Mouse (Mus musculus) left cerebral cortex, postnatal 36 days (tissue): Measurements from ENCODE around the gene Pknox2. TPM values are rescaled to one million over a fixed set of nuclear protein-coding genes. Genes with fewer than 3 reads are reported as not detected.

Source experiments
- DNase-seq, 2 experiments: peaks; one replicate each; pipeline ENCODE4 v3.0.0; 2021 to 2022; ENCODE audit warnings: low spot score in 2 of 2, mixed read lengths in 1 of 2
- intact Hi-C: fragments of 180-260 bp; cut with DNase I; formaldehyde crosslinking; loops from one replicate; pipeline ENCODE4 v1.15.1; 2025
- total RNA-seq, 2 experiments: library from RNA; stranded (reverse); gene quantifications; 2 replicates each; pipeline ENCODE4 v1.2.3; 2021

The Pknox2 gene
- total RNA-seq, 2 experiments from 2014 or later, result 68.3 to 92.3 TPM

DNA sequence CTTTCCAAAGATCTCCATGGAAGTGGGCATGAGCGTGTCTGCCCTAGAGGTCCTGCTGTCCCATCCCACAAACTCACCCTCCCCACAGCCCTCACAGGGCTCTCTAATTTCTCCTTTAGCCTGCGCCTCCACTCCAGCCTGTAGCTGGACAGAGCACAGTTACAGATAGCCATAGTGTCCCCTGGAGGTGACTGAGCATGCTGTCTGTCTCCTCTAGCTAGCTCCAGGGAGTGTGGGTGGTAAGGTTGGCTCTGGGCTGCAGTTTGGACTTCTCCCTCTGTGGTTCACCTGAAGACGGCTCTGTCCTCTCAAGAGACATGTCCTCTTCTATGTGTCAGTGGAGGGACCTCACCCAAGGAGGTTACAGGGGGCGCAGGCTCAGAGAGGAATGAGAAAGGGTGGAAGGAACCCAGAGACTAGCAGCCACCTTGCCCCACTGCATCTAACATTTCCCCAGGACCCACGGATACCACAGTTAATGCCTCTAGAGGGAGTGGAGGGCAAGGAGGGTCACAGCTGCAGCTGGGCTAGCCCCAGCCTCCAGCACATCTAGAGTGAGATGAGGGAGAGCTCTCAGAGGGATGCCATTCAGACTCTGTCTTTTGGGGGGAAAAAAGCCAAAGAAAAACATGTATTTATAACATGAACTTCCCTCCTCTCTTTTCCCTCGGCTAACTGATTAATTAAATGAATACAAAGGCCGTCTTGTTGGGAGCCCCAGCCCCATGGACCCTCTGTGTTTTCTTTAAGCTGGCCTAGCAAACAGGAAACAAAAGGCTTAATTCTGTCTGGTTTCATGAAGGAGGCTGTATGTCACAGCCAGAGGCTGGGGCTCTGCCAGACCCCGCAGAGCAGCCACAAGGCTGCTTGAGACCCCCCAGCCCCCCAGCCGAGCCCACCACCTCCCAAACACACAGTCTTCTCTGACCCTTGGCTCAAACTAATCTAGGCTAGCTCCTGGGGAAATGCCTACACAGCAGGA is 32.6 kb downstream of the Pknox2 start:
- intact Hi-C loops, result no loop called here
- DNase-seq, result no peak

DNA sequence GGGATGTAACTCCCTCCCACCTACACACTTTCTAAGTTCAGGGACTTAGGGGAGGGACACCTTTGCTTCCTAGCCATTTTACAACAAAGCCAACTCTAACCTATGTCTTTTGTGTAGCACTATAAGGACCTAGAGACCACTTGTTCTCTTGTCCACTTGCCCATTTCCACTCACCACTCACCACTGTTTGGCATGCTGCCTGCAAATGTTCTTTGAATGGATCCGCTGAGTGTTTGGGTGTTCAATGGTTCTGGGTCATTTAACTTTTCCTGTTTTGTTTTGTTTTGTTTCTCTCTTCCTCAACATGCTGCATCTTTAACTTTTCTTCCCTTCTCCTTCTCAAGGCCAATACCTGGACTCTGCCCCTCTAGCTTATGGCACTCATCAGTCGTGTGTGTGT is 39.7 kb downstream of the Pknox2 start:
- intact Hi-C loops, result no loop called here
- no peak for DNase-seq

DNA sequence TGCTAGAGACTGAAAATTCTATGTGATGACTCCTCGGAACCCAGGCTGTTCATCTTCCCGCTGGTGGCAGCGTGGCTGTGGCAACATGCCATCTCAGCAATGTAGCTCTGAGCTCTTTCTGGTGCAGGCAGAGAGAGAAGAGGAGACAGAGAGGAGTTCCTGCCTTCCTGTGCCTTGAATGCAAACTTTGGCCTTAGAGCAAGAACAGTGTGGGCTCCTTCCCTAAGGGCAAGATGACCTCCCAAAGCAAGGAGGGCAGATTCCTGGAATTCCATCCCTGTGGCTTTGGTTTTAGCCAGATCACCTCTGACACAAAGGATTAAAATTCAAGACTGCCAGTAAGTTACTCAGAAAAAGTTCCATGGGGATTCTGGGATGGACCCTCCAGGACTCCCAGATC is 40.4 kb downstream of the Pknox2 start:
- intact Hi-C loops, result no loop called here
- DNase-seq, result no peak

- intact Hi-C loops, result no loop called here
- no peak for DNase-seq
These were observed 43.0 kb downstream of the Pknox2 start for GRCm38 (mm10) chr9:37104249-37104648.

- no peak for DNase-seq
- intact Hi-C loops, result no loop called here
These were observed 43.4 kb downstream of the Pknox2 start for GRCm38 (mm10) chr9:37103778-37104177.

DNA sequence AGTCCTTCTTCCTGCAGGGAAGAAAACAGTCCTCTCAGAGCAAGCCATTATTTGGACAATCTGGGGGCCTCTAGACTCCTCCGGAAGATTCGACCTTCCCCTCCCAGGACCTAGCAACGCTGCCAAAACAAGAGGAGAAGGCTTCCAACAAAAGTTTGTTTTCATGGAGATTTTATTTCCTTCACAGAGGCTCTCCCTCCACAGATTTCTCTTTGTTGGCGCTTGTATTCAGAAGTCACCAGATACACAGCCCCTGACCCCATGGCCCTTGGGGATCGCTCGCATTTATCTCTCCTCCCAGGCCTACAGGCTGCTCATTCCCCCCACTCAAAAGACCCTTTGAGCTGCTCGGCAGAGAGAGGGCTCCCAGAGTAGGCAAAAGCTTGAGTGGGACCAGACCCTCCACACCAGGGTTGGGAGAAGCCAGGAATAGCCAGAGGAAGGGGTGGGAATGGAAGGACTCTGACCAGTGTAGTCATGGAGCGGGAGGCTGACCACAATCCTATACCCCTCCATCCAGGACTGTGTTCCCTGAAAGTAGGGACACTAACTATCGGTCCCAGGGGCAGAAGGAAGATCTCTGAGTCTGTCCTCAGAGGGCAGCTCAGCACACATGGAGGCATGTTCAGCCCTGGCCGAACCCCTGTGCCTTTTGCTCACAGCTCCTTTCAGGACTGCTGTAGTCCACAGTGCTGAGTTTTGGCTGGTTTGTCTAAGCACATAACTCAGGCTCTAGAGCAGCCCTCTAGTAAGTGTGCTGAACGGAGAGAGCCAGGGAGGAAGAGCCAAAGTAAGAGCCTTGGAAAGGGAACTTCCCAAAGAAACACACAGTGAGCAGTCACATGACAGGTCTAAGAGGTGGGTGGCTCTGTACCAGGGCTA is 45.9 kb downstream of the Pknox2 start:
- no peak for DNase-seq
- intact Hi-C loops, result no loop called here

GRCm38 (mm10) chr9:37099595-37099994 is 47.6 kb downstream of the Pknox2 start:
- intact Hi-C loops, result no loop called here
- no peak for DNase-seq

DNA sequence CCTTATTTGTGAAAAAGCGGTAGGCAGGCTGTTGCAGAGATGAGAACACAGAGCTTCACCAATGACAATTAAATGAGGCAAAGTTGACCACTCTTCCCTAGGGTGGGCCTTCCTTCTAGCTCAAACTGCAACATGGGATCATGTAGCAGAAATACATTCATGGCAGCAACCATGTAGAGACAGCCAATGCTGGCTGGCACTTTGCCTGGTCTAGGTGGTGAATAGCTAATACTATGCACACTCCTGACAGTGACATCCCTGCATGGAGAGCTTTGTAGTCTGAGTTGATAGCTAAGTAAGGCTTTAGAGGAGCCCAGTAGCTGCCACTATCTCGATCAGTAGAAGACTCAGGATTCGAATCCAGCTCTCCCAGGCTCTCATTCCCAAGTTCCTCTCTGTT is 48.6 kb downstream of the Pknox2 start:
- DNase-seq, result no peak
- intact Hi-C loops, result no loop called here

DNA sequence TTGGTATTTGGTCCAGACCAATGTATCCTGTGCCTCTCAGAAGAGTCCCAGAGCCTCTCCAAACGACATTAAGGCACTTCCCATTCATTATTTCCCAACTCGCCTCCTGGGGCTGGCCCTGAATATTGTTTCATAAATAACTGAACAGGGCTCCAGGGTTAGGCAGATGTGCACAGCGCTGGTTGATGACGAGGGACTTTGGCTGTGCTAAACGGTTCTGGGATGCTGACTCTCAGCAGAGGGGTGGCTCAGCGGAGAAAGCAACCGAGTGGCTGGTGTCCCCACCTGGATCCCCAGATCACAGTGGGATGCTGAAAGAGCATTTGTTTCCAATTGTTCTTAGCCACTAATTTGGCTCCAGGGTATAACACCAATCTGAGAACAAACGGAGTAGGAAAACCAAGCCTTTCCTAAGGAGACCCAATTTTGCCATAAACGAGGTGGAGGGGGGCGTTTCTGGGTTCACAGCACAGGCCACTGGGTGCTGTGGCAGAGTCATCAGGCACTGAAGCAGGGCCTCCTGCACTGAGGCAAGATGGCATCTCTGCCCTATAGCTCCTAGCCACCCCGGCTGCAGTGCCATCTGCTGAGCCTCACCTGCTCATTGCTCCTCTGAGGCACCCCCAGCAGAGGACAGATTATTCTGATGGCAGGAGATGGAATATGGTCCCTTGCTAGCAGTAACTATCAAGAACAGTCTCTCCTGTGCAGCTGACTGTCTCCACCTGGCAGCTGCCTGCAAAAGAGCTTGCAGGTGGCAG is 52.8 kb downstream of the Pknox2 start:
- intact Hi-C loops, result no loop called here
- DNase-seq, result no peak

- DNase-seq, result no peak
- intact Hi-C loops, result no loop called here
These were observed 54.1 kb downstream of the Pknox2 start for GRCm38 (mm10) chr9:37093086-37093485.

GRCm38 (mm10) chr9:37089894-37090652 is 57.1 kb downstream of the Pknox2 start:
- intact Hi-C loops, result no loop called here
- DNase-seq, result no peak

- intact Hi-C loops, result no loop called here
- DNase-seq, result no peak
These were observed 61.8 kb downstream of the Pknox2 start for GRCm38 (mm10) chr9:37085370-37085769.

GRCm38 (mm10) chr9:37082246-37082645 is 65.0 kb downstream of the Pknox2 start:
- DNase-seq, result no peak
- intact Hi-C loops, result no loop called here

GRCm38 (mm10) chr9:37080309-37080708 is 66.9 kb downstream of the Pknox2 start:
- no peak for DNase-seq
- intact Hi-C loops, result no loop called here

GRCm38 (mm10) chr9:37077063-37077418 is 70.2 kb downstream of the Pknox2 start:
- no peak for DNase-seq
- intact Hi-C loops, result no loop called here

- intact Hi-C loops, result no loop called here
- peak in 1 of 2 experiments; percentile 49 for DNase-seq
These were observed 70.7 kb downstream of the Pknox2 start for GRCm38 (mm10) chr9:37076386-37077062.

GRCm38 (mm10) chr9:37075903-37076302 is 71.3 kb downstream of the Pknox2 start:
- intact Hi-C loops, result no loop called here
- DNase-seq, result no peak

DNA sequence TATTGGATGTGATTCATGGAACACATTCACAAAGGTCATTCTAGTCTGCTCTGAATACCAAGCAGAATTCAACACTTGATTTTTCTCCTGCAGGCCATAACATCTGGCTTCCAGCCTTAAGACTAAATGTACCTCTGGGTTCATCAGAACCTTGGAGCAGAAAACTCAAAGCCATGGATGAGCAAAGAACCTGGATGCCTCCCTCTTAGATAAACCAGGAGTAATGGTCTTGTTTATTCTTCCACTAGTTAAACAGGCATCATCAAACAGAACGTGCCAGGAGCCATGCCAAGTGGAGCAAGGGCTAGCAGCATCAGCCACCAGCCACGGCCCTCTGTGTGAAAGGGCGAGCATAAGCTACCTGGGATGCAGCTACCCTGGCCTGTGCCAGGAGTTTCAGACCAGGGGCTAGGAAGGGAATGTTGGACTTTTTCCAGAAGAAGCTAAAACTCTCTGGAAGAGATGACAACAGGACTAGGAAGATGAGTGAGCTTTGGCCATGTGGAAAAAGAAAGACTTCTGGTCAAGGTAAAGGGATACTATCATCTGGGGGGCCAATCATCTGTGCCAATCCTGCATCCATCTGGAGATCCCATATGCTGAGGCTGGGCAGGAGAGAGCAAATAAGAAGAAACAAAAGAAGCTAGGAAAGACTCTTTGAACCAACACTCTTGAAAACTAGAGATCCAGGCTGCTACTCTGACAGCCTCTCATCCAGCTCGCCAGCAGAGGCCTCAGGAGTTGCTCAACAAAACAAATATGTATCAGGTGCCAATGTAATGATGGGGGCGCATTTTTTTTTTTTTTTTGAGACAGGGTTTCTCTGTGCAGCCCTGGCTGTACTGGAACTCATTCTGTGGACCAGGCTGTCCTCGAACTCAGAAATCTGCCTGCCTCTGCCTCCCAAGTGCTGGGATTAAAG is 77.6 kb downstream of the Pknox2 start:
- no peak for DNase-seq
- intact Hi-C loops, result no loop called here
